Comparison of ENCODE assay signal across 8 mouse cellular contexts in genomic region chr8:120494903-120495302, GRCm38 (mm10).
DNase-seq lines count a peak whose midpoint lies in the region; ATAC-seq and TF ChIP-seq lines count a peak whose summit lies in the region.

No protein-coding gene starts in this region.

- no peaks in the 10 kb centered on the region for H3K9me3 ChIP-seq in liver, embryonic 16.5 days (replicated peaks; ENCODE audit: control insufficient read depth, low read length)
- no peaks in the 10 kb centered on the region for H3K9me3 ChIP-seq in neural tube, embryonic 14.5 days (ENCODE audit: control insufficient read depth, low read length)

- no peak for TF ChIP-seq POLR2A in heart, adult 2 months (IDR thresholded peaks at IDR 0.05; ENCODE audit: insufficient read depth, low read depth, low read length)

- peak in 1 of 2 experiments; percentile 60 for DNase-seq in left cerebral cortex, adult 2 months (ENCODE audit: extremely low spot score in 1 of 2, low spot score in 2 of 2)
- DNase-seq in left cerebral cortex, adult 8-10 months (ENCODE audit: low spot score in 2 of 2), result no peak
- peak; percentile 85 to 87 for DNase-seq in cerebellum, postnatal 10 days
- DNase-seq in heart, adult 2 months, result peak; percentile 87 to 89
- peak; percentile 95 for DNase-seq in kidney, adult 11 months
- DNase-seq in spleen, postnatal 4 days (ENCODE audit: low spot score in 2 of 2), result no peak

- intact Hi-C loops in left cerebral cortex, adult 2 months (cut with DNase I), result no loop called here
- intact Hi-C loops in heart, adult 2 months (cut with DNase I), result no loop called here

- H3K4me2 ChIP-seq in liver, embryonic 16.5 days (ENCODE audit: low read depth, low read length), result no peak overlapping the region
- H3K4me2 ChIP-seq in neural tube, embryonic 14.5 days (ENCODE audit: low read depth, low read length), result peak overlapping the region; percentile 94

- peaks cover 29% of the 10 kb centered on the region for H3K4me1 ChIP-seq in heart, adult 2 months (ENCODE audit: control insufficient read depth, insufficient read depth, low read length)
- H3K4me1 ChIP-seq in liver, embryonic 16.5 days (ENCODE audit: control insufficient read depth, low read depth, low read length), result peaks cover 98% of the 10 kb centered on the region
- H3K4me1 ChIP-seq in neural tube, embryonic 14.5 days (ENCODE audit: control insufficient read depth, insufficient read depth, low read length), result peaks cover 84% of the 10 kb centered on the region

- H3K36me3 ChIP-seq in heart, adult 2 months (ENCODE audit: control insufficient read depth, insufficient read depth, low read length), result no peaks in the 10 kb centered on the region
- no peaks in the 10 kb centered on the region for H3K36me3 ChIP-seq in liver, embryonic 16.5 days (ENCODE audit: control insufficient read depth, insufficient read depth)
- no peaks in the 10 kb centered on the region for H3K36me3 ChIP-seq in neural tube, embryonic 14.5 days (ENCODE audit: control insufficient read depth, insufficient read depth, low read length)

- ATAC-seq in liver, embryonic 16.5 days (ENCODE audit: low read depth), result peak; percentile 25
- ATAC-seq in neural tube, embryonic 14.5 days (ENCODE audit: low read depth), result no peak

- 0 out of 2 replicates have a peak, but pooled peaks cover 3% of the 10 kb centered on the region for H3K79me2 ChIP-seq in heart, adult 2 months (replicated peaks; ENCODE audit: control insufficient read depth, insufficient read depth, low read length)

- no peak for TF ChIP-seq CTCF in left cerebral cortex, adult 2 months (IDR thresholded peaks at IDR 0.05)
- TF ChIP-seq CTCF in heart, adult 2 months (IDR thresholded peaks at IDR 0.05), result no peak

- 0 out of 2 replicates have a peak overlapping the region, but pooled peaks have one; percentile 36 for H3K27ac ChIP-seq in left cerebral cortex, adult 2 months
- peak overlapping the region; percentile 57 for H3K27ac ChIP-seq in heart, adult 2 months
- H3K27ac ChIP-seq in liver, embryonic 16.5 days (ENCODE audit: low read length), result peak overlapping the region; percentile 77
- H3K27ac ChIP-seq in neural tube, embryonic 14.5 days (ENCODE audit: low read depth, low read length), result peak overlapping the region; percentile 60; the same call in 1 of the 2 replicates

- no peak overlapping the region for H3K9ac ChIP-seq in heart, adult 2 months (ENCODE audit: low read depth, low read length)
- H3K9ac ChIP-seq in liver, embryonic 16.5 days (ENCODE audit: low read depth, low read length), result peak overlapping the region; percentile 21; the same call in 1 of the 2 replicates
- peak overlapping the region; percentile 47 for H3K9ac ChIP-seq in neural tube, embryonic 14.5 days (replicated peaks; ENCODE audit: low read depth, low read length)

- H3K4me3 ChIP-seq in left cerebral cortex, adult 2 months, result no peak overlapping the region
- peak overlapping the region; percentile 2; the same call in 1 of the 2 replicates for H3K4me3 ChIP-seq in heart, adult 2 months
- H3K4me3 ChIP-seq in liver, embryonic 16.5 days (ENCODE audit: low read depth, low read length), result no peak overlapping the region
- peak overlapping the region; percentile 13; the same call in 1 of the 2 replicates for H3K4me3 ChIP-seq in neural tube, embryonic 14.5 days (ENCODE audit: low read depth, low read length)

- 14% methylated on average over 15 of the region's 15 CpGs for WGBS in heart, adult 2 months
- WGBS in liver, embryonic 16.5 days (ENCODE audit: insufficient replicate concordance), result 56% methylated on average over 15 of the region's 15 CpGs
- 13% methylated on average over 13 of the region's 15 CpGs for WGBS in neural tube, embryonic 14.5 days

- H3K27me3 ChIP-seq in heart, adult 2 months (ENCODE audit: control insufficient read depth, insufficient read depth, low read length), result no peaks in the 10 kb centered on the region
- H3K27me3 ChIP-seq in liver, embryonic 16.5 days (ENCODE audit: control insufficient read depth, insufficient read depth, low read depth, low read length), result no peaks in the 10 kb centered on the region
- no peaks in the 10 kb centered on the region for H3K27me3 ChIP-seq in neural tube, embryonic 14.5 days (ENCODE audit: control insufficient read depth, insufficient read depth, low read length)

- peak; percentile 56; the same call in 1 of the 2 replicates for TF ChIP-seq EP300 in heart, adult 2 months (IDR thresholded peaks at IDR 0.05; ENCODE audit: insufficient read depth, low read depth, low read length)

Comparison
In these comparisons a context has a peak if more than half of its experiments do, and no peak if none do; other contexts are left out.
1. DNase-seq: peak in cerebellum, postnatal 10 days (2 of 2), heart, adult 2 months (2 of 2) and kidney, adult 11 months (single experiment); none in left cerebral cortex, adult 8-10 months (0 of 2) and spleen, postnatal 4 days (0 of 2).
2. H3K4me3 ChIP-seq: peak in heart, adult 2 months (single experiment) and neural tube, embryonic 14.5 days (single experiment); none in left cerebral cortex, adult 2 months (single experiment) and liver, embryonic 16.5 days (single experiment).
3. Peak in every context shown above with its lines, with median percentiles within 50 percentile points of each other: H3K27ac ChIP-seq.